Mouse (Mus musculus) cortical plate, adult 2 months (tissue): ENCODE data around the gene Atp6v1g1.

ENCODE experiments used
- CTCF ChIP-seq: fragments of 200-500 bp; IDR thresholded peaks from 2 replicates; pipeline ENCODE4 v1.5.1; 2011; ENCODE audit warnings: mild to moderate bottlenecking, control low read depth, low read length; ENCODE audit not compliant: insufficient read depth; ENCODE audit errors: extremely low read depth
- POLR2A ChIP-seq: fragments of 200-500 bp; IDR thresholded peaks from 2 replicates; pipeline ENCODE4 v1.6.1; 2011; ENCODE audit warnings: mild to moderate bottlenecking, low read length, control low read depth; ENCODE audit not compliant: insufficient read depth; ENCODE audit errors: extremely low read depth

- TF ChIP-seq CTCF (no peak), POLR2A (no peak)
These were observed 37.1 kb upstream of the Atp6v1g1 start for GRCm38 (mm10) chr4:63507478-63507877.
